Mouse (Mus musculus) gastrocnemius, adult 2 months (tissue): ENCODE measurements at regions not wholly inside any gene's neighbourhood (a gene's known extent, or its start where the extent isn't known, plus 50 kb on each side); places are given as distances from the start of the nearest gene placed in this dataset.

Experiments used
- DNase-seq: peaks from one replicate; pipeline ENCODE4 v3.0.0; 2022
- H3K27ac ChIP-seq: fragments of 200-600 bp; 2 replicates; pipeline ENCODE4 v1.8.1; 2022; ENCODE audit warnings: mild to moderate bottlenecking
- H3K4me3 ChIP-seq: fragments of 200-600 bp; 2 replicates; pipeline ENCODE4 v1.8.1; 2022; ENCODE audit warnings: mild to moderate bottlenecking, moderate library complexity
- CTCF ChIP-seq: fragments of 200-600 bp; IDR thresholded peaks from 2 replicates; pipeline ENCODE4 v1.8.1; 2022; ENCODE audit warnings: antibody characterized with exemption, mild to moderate bottlenecking, moderate library complexity
- intact Hi-C: fragments of 180-260 bp; cut with DNase I; formaldehyde crosslinking; loops from one replicate; pipeline ENCODE4 v1.15.1; 2025

- intact Hi-C loops: no loop called here
- no peak overlapping the region for H3K4me3 ChIP-seq
- no peak for TF ChIP-seq CTCF
- DNase-seq: no peak
- no peak overlapping the region for H3K27ac ChIP-seq
Measured at GRCm38 (mm10) chr13:63748788-63749187, 66.3 kb upstream of the Ercc6l2 start.

DNA sequence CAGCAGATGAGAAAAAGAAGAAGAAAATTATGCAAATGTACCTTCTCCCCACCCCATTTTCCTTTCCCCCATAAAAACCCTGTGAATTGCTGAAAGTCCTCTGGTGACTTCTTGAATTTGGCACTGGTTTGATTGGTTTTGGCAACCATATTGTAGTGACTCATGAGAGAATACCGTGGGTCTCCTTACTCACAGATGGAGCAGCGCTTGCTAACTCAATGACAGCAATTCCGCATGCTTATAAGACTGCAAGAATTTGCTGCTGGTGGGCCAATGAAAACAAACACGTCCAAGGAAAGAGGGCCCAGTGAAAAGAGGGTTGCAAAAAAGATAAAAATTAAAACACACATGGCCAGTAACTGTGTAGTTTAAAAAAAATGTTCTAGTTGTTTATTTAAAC is 65.0 kb upstream of the Ercc6l2 start:
- no peak overlapping the region for H3K4me3 ChIP-seq
- DNase-seq: no peak
- H3K27ac ChIP-seq: no peak overlapping the region
- intact Hi-C loops: no loop called here
- no peak for TF ChIP-seq CTCF

DNA sequence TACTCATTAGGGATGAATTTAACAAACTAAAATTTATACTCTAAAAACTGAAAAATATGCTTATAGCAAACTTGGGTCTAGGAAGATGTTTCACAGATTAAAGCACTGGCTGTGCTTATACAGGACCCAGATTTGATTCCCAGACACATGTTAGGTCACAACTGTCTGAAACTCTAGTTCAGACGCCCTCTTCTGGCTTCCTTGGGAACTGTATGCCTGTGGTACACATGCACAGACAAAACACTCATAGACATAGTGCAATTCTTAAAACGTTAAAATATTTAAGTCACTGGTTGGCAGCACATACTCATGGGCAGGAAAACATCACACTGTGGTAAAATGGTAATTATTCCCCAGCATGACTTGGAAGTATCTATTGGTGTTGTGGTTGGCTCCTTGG is 63.8 kb upstream of the Ercc6l2 start:
- intact Hi-C loops: no loop called here
- no peak overlapping the region for H3K27ac ChIP-seq
- DNase-seq: no peak
- H3K4me3 ChIP-seq: no peak overlapping the region
- no peak; the same call in 1 of the 2 replicates for TF ChIP-seq CTCF

GRCm38 (mm10) chr13:63757061-63757460 is 58.0 kb upstream of the Ercc6l2 start:
- no peak overlapping the region for H3K4me3 ChIP-seq
- TF ChIP-seq CTCF: no peak
- intact Hi-C loops: no loop called here
- H3K27ac ChIP-seq: no peak overlapping the region
- DNase-seq: no peak

DNA sequence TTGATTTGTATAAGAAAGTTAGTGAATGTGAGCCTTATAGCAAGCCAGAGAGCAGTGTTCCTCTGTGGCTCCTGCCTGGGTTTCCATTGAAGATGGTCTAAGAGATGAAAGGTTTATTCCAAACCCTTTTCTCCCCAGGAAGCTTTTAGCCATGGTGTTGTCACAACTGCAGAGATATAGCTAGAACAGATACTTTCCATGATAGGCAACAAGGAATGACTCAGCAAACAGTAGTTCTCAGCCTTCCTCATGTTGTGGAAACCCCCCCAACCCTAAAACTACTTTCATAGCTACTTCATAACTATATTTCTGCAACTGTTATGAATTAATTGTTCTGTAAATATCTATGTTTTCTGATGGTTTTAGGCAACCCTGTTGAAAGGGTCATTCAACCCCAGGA is 53.5 kb upstream of the Ercc6l2 start:
- intact Hi-C loops: no loop called here
- no peak for TF ChIP-seq CTCF

More for the DNA sequence above, 53.5 kb upstream of the Ercc6l2 start:
- Histone ChIP-seq H3K27ac (no peak overlapping the region), H3K4me3 (no peak overlapping the region)
- no peak for DNase-seq
